Mouse (Mus musculus) CD4-positive, CD25-positive, alpha-beta regulatory T cell, adult 4 months (primary cell): ENCODE results near the gene 2010111I01Rik. TPM values are rescaled to one million over a fixed set of nuclear protein-coding genes. Genes with fewer than 3 reads are reported as not detected.

Source experiments
- ATAC-seq: one replicate; pipeline ENCODE4 v1.8.0; 2017
- polyA plus RNA-seq, 2 experiments: library from polyadenylated mRNA; unstranded; fragments of 100-300 nt; shearing (Covaris generic); gene quantifications; one replicate each; pipeline ENCODE4 v1.2.1; 2017

Gene 2010111I01Rik
- polyA plus RNA-seq, 2 experiments from 2014 or later: 224 to 233 TPM

- ATAC-seq: no peak
These were observed 282.3 kb downstream of the 2010111I01Rik start for GRCm38 (mm10) chr13:63247041-63247440.

GRCm38 (mm10) chr13:63247631-63248030 lies 282.9 kb downstream of the 2010111I01Rik start:
- no peak for ATAC-seq

- ATAC-seq: no peak
These were observed 283.6 kb downstream of the 2010111I01Rik start for GRCm38 (mm10) chr13:63248318-63248717.

- peak; percentile 22 for ATAC-seq
These were observed 284.5 kb downstream of the 2010111I01Rik start for GRCm38 (mm10) chr13:63249171-63249570.

GRCm38 (mm10) chr13:63249741-63250431 lies 285.2 kb downstream of the 2010111I01Rik start:
- peak; percentile 24 for ATAC-seq

- no peak for ATAC-seq
These were observed 285.8 kb downstream of the 2010111I01Rik start for GRCm38 (mm10) chr13:63250441-63250980.

GRCm38 (mm10) chr13:63251118-63251889 lies 286.6 kb downstream of the 2010111I01Rik start:
- no peak for ATAC-seq

- ATAC-seq: no peak
These were observed 287.8 kb downstream of the 2010111I01Rik start for GRCm38 (mm10) chr13:63252295-63253010.

GRCm38 (mm10) chr13:63253147-63253546 lies 288.5 kb downstream of the 2010111I01Rik start:
- no peak for ATAC-seq

- no peak for ATAC-seq
These were observed 289.4 kb downstream of the 2010111I01Rik start for GRCm38 (mm10) chr13:63253886-63254636.

- peak; percentile 5 for ATAC-seq
These were observed 290.9 kb downstream of the 2010111I01Rik start for GRCm38 (mm10) chr13:63255519-63256011.

- no peak for ATAC-seq
These were observed 291.5 kb downstream of the 2010111I01Rik start for GRCm38 (mm10) chr13:63256146-63256545.

- ATAC-seq: no peak
These were observed 292.1 kb downstream of the 2010111I01Rik start for GRCm38 (mm10) chr13:63256807-63257206.

- no peak for ATAC-seq
These were observed 293.5 kb downstream of the 2010111I01Rik start for GRCm38 (mm10) chr13:63258167-63258582.

GRCm38 (mm10) chr13:63258671-63259070 lies 294.0 kb downstream of the 2010111I01Rik start:
- no peak for ATAC-seq

- ATAC-seq: no peak
These were observed 295.4 kb downstream of the 2010111I01Rik start for GRCm38 (mm10) chr13:63260133-63260532.

- ATAC-seq: peak; percentile 80
These were observed 296.3 kb downstream of the 2010111I01Rik start for GRCm38 (mm10) chr13:63260753-63261631.

GRCm38 (mm10) chr13:63261676-63262075 lies 297.0 kb downstream of the 2010111I01Rik start:
- peak; percentile 12 for ATAC-seq

GRCm38 (mm10) chr13:63262168-63262957 lies 297.7 kb downstream of the 2010111I01Rik start:
- ATAC-seq: no peak

- no peak for ATAC-seq
These were observed 303.7 kb downstream of the 2010111I01Rik start for GRCm38 (mm10) chr13:63268371-63268770.
